Mouse (Mus musculus): ENCODE measurements around the gene Tbcb. TPM values are rescaled to one million over a fixed set of nuclear protein-coding genes. Genes with fewer than 3 reads are reported as not detected.

The Tbcb gene
- polyA plus RNA-seq (2014; fragmentation: Illumina TruSeq; extraction: RNeasy Lipid Tissue Mini Kit (QIAGEN cat#74804); ENCODE audit: low read depth, low replicate concordance), result 5.3 TPM

DNA sequence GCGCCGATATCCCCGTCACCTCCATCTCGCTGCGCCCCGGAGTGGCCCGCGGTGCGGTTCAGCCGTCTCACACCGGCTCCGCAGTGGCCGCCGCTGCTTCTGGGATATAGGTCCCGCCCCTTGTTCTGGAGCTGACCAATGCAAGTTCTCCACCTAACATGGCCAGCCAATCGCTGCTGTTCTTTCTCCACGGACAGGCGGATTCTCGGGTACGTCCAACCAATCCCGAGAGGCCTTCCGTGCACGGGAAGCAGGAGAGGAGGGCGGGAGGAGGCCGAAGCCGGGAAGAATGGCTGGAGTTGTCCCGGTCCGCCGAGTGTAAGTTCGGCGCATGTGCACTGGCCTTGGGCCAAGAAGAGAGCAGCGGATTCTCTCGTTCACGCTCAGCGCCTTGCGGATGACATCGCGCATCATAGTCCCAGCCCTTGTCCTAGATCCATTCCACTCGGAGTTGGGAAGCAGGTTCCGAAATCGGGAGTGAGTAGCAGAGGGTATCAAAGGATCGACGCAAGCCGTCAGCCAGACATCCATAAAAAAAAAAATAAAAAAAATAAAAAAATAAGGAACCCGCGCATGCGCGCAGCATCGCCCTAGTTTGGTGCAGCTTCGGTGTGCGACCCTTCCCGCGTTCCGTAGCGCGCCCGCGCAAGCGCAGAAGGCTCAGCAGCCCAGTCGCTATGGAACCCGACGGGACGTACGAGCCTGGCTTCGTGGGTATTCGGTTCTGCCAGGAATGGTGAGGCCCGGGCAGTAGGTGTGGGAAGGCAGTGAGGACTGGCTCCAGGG is at the start of gene Tbcb, which contains the start of gene Polr2i:
TSS of gene Tbcb (minus strand) at position 604 of the 786 bp plus-strand sequence.
TSS of gene Polr2i (plus strand) at position 280 of the 786 bp plus-strand sequence.

DNA sequence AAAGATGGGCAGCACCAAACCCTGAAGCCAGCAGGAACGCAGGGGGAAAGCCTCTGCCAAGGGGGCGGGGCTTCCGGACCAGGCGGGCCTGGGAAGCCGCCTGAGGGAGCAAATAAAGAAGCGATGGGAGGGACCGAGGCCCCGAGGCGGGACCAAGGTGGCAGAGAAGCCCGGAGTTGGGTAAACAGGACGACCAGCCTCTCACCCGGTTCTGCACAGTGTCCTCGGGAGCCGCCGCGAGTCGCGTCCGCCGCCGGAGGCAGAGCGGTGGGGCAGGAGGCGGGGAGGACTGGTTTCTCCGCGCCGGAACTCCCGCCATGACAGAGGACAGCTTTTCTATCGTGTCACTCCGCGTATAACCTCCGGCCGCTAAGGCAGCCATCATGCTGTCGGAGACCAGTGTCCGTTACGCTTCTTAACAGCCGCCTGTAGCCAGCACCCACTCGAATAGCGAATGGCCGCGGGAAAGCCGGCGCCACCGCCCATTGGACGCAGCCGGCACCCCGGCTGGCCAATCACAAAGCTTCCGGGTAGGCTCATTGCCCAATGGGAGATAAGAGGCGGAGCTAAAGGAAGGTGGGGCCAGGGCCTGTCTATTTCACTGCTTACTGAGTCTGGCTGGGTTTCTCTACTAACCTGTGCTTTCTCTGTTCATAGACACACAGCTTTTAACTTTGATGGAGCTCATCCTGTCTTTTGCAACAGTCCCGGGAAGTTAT is 48.0 kb upstream of the Tbcb start, which contains the start of the genes Thap8 and Wdr62:
TSS of gene Thap8 (plus strand) at position 144 of the 719 bp plus-strand sequence.
TSS of gene Wdr62 (minus strand) at position 469 of the 719 bp plus-strand sequence.

DNA sequence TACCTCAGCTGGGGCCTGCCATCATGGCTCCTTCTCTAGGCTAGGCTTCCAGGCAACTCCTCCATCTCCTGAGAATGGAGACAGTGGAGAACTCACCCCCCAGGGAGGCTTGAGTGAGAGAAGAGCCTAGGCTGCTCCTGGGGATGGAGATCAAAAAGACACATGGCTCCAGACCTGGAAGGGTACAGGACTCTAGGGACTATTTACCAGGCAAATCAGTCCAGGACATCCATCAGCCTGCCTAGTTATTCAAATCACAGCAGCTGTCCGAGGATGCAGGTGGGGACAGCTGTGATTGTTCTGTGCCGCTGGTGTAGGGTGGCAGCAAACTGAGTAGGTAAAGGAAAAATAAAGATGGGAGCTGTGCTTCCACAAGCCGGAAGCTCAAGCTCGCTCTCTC is 3.6 kb upstream of the Tbcb start, which contains the start of gene Ovol3:
TSS of gene Ovol3 (minus strand) at position 101 of the 400 bp plus-strand sequence.

GRCm38 (mm10) chr7:30198481-30198971 is 33.5 kb downstream of the Tbcb start, which contains the start of gene Capns1:
Gene Capns1 (minus strand): TSS chr7:30198811.

DNA sequence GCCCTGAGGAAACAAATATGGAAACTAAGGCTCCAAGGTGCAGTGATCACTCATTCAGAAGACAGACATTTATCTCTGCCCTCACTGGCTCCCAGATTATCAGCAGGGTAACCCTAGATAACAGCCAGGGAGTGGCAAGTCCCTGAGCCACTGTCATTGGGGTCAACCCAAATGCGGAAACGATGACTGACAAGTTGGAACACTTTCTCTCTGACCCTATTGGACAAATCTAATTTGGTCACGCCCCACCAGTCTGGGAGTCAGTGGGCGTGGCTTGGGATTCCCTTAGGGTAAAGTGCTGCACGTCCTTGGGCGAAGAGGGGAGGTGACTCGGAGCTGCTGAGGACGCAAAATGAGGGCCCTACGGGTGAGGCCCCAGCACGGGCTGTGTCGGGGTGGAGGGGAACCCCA is 48.2 kb downstream of the Tbcb start, which contains the start of gene Cox7a1:
TSS of gene Cox7a1 (plus strand) at position 266 of the 411 bp plus-strand sequence.

Other genes starting within 250 kb of the Tbcb start
- 6.9 TPM for gene Zfp568, start 248.3 kb downstream of the Tbcb start, polyA plus RNA-seq (2014; fragmentation: Illumina TruSeq; extraction: RNeasy Lipid Tissue Mini Kit (QIAGEN cat#74804); ENCODE audit: low read depth, low replicate concordance)
- gene Zfp14, start 180.9 kb downstream of the Tbcb start, polyA plus RNA-seq (2014; fragmentation: Illumina TruSeq; extraction: RNeasy Lipid Tissue Mini Kit (QIAGEN cat#74804); ENCODE audit: low read depth, low replicate concordance), result 5.6 TPM
- 3.4 TPM for gene Zfp82, start 159.4 kb downstream of the Tbcb start, polyA plus RNA-seq (2014; fragmentation: Illumina TruSeq; extraction: RNeasy Lipid Tissue Mini Kit (QIAGEN cat#74804); ENCODE audit: low read depth, low replicate concordance)
- gene Gm26920, start 141.9 kb downstream of the Tbcb start, polyA plus RNA-seq (2014; fragmentation: Illumina TruSeq; extraction: RNeasy Lipid Tissue Mini Kit (QIAGEN cat#74804); ENCODE audit: low read depth, low replicate concordance), result not detected
- 3.4 TPM for gene Zfp566, start 141.7 kb downstream of the Tbcb start, polyA plus RNA-seq (2014; fragmentation: Illumina TruSeq; extraction: RNeasy Lipid Tissue Mini Kit (QIAGEN cat#74804); ENCODE audit: low read depth, low replicate concordance)
- gene Zfp260, start 137.5 kb downstream of the Tbcb start, polyA plus RNA-seq (2014; fragmentation: Illumina TruSeq; extraction: RNeasy Lipid Tissue Mini Kit (QIAGEN cat#74804); ENCODE audit: low read depth, low replicate concordance), result 139 TPM
- 2.6 TPM for gene Zfp382, start 110.3 kb downstream of the Tbcb start, polyA plus RNA-seq (2014; fragmentation: Illumina TruSeq; extraction: RNeasy Lipid Tissue Mini Kit (QIAGEN cat#74804); ENCODE audit: low read depth, low replicate concordance)
- gene Zfp146, start 62.5 kb downstream of the Tbcb start, polyA plus RNA-seq (2014; fragmentation: Illumina TruSeq; extraction: RNeasy Lipid Tissue Mini Kit (QIAGEN cat#74804); ENCODE audit: low read depth, low replicate concordance), result 41.6 TPM
- gene Cox7a1, start 48.1 kb downstream of the Tbcb start, polyA plus RNA-seq (2014; fragmentation: Illumina TruSeq; extraction: RNeasy Lipid Tissue Mini Kit (QIAGEN cat#74804); ENCODE audit: low read depth, low replicate concordance), result 2.4 TPM
- 84.3 TPM for gene Capns1, start 33.5 kb downstream of the Tbcb start, polyA plus RNA-seq (2014; fragmentation: Illumina TruSeq; extraction: RNeasy Lipid Tissue Mini Kit (QIAGEN cat#74804); ENCODE audit: low read depth, low replicate concordance)
- 1.5 TPM for gene Polr2i, start 324 bp downstream of the Tbcb start, polyA plus RNA-seq (2014; fragmentation: Illumina TruSeq; extraction: RNeasy Lipid Tissue Mini Kit (QIAGEN cat#74804); ENCODE audit: low read depth, low replicate concordance)
- not detected for gene Ovol3, start 3.5 kb upstream of the Tbcb start, polyA plus RNA-seq (2014; fragmentation: Illumina TruSeq; extraction: RNeasy Lipid Tissue Mini Kit (QIAGEN cat#74804); ENCODE audit: low read depth, low replicate concordance)
- not detected for gene Thap8, start 47.8 kb upstream of the Tbcb start, polyA plus RNA-seq (2014; fragmentation: Illumina TruSeq; extraction: RNeasy Lipid Tissue Mini Kit (QIAGEN cat#74804); ENCODE audit: low read depth, low replicate concordance)
- gene Wdr62, start 48.1 kb upstream of the Tbcb start, polyA plus RNA-seq (2014; fragmentation: Illumina TruSeq; extraction: RNeasy Lipid Tissue Mini Kit (QIAGEN cat#74804); ENCODE audit: low read depth, low replicate concordance), result 0.69 TPM
- gene Clip3, start 59.5 kb upstream of the Tbcb start, polyA plus RNA-seq (2014; fragmentation: Illumina TruSeq; extraction: RNeasy Lipid Tissue Mini Kit (QIAGEN cat#74804); ENCODE audit: low read depth, low replicate concordance), result 7.0 TPM
- gene Alkbh6, start 76.4 kb upstream of the Tbcb start, polyA plus RNA-seq (2014; fragmentation: Illumina TruSeq; extraction: RNeasy Lipid Tissue Mini Kit (QIAGEN cat#74804); ENCODE audit: low read depth, low replicate concordance), result 5.6 TPM
- 1.7 TPM for gene Syne4, start 82.5 kb upstream of the Tbcb start, polyA plus RNA-seq (2014; fragmentation: Illumina TruSeq; extraction: RNeasy Lipid Tissue Mini Kit (QIAGEN cat#74804); ENCODE audit: low read depth, low replicate concordance)
- gene E130208F15Rik, start 89.5 kb upstream of the Tbcb start, polyA plus RNA-seq (2014; fragmentation: Illumina TruSeq; extraction: RNeasy Lipid Tissue Mini Kit (QIAGEN cat#74804); ENCODE audit: low read depth, low replicate concordance), result 1.8 TPM
- 2.2 TPM for gene Sdhaf1, start 91.6 kb upstream of the Tbcb start, polyA plus RNA-seq (2014; fragmentation: Illumina TruSeq; extraction: RNeasy Lipid Tissue Mini Kit (QIAGEN cat#74804); ENCODE audit: low read depth, low replicate concordance)
- gene Lrfn3, start 130.5 kb upstream of the Tbcb start, polyA plus RNA-seq (2014; fragmentation: Illumina TruSeq; extraction: RNeasy Lipid Tissue Mini Kit (QIAGEN cat#74804); ENCODE audit: low read depth, low replicate concordance), result 0.57 TPM
- gene Tyrobp, start 181.5 kb upstream of the Tbcb start, polyA plus RNA-seq (2014; fragmentation: Illumina TruSeq; extraction: RNeasy Lipid Tissue Mini Kit (QIAGEN cat#74804); ENCODE audit: low read depth, low replicate concordance), result 2.4 TPM
- not detected for gene Hcst, start 187.6 kb upstream of the Tbcb start, polyA plus RNA-seq (2014; fragmentation: Illumina TruSeq; extraction: RNeasy Lipid Tissue Mini Kit (QIAGEN cat#74804); ENCODE audit: low read depth, low replicate concordance)
- gene Nfkbid, start 189.5 kb upstream of the Tbcb start, polyA plus RNA-seq (2014; fragmentation: Illumina TruSeq; extraction: RNeasy Lipid Tissue Mini Kit (QIAGEN cat#74804); ENCODE audit: low read depth, low replicate concordance), result 1.4 TPM
- 3.2 TPM for gene Aplp1, start 213.3 kb upstream of the Tbcb start, polyA plus RNA-seq (2014; fragmentation: Illumina TruSeq; extraction: RNeasy Lipid Tissue Mini Kit (QIAGEN cat#74804); ENCODE audit: low read depth, low replicate concordance)
- gene Kirrel2, start 225.4 kb upstream of the Tbcb start, polyA plus RNA-seq (2014; fragmentation: Illumina TruSeq; extraction: RNeasy Lipid Tissue Mini Kit (QIAGEN cat#74804); ENCODE audit: low read depth, low replicate concordance), result not detected
- not detected for gene Nphs1, start 226.0 kb upstream of the Tbcb start, polyA plus RNA-seq (2014; fragmentation: Illumina TruSeq; extraction: RNeasy Lipid Tissue Mini Kit (QIAGEN cat#74804); ENCODE audit: low read depth, low replicate concordance)

All from sigmoid colon, adult 10 weeks (tissue).